Mouse (Mus musculus) cerebellum, postnatal 4 days (tissue): ENCODE measurements at regions not wholly inside any gene's neighbourhood (a gene's known extent, or its start where the extent isn't known, plus 50 kb on each side); places are given as distances from the start of the nearest gene placed in this dataset.
A peak's percentile ranks its signal among the peaks of the same experiment; 100 is the strongest.

ENCODE experiments used
- DNase-seq, 2 experiments: peaks; one replicate each; pipeline ENCODE4 v3.0.0; 2022; ENCODE audit warnings: low spot score in 2 of 2, mixed read lengths in 1 of 2

GRCm38 (mm10) chr7:113113266-113113893 is 93.9 kb upstream of the Arntl start:
- DNase-seq = no peak

- DNase-seq = no peak
Measured at GRCm38 (mm10) chr7:113117599-113117998, 89.7 kb upstream of the Arntl start.

- DNase-seq = no peak
Measured at GRCm38 (mm10) chr7:113121911-113122319, 85.3 kb upstream of the Arntl start.

GRCm38 (mm10) chr7:113126010-113126409 is 81.3 kb upstream of the Arntl start:
- no peak for DNase-seq

- DNase-seq = no peak
Measured at GRCm38 (mm10) chr7:113130552-113130951, 76.7 kb upstream of the Arntl start.

- peak; percentile 79 to 85 for DNase-seq
Measured at GRCm38 (mm10) chr7:113131945-113132538, 75.2 kb upstream of the Arntl start.

- no peak for DNase-seq
Measured at GRCm38 (mm10) chr7:113133891-113134290, 73.4 kb upstream of the Arntl start.

- no peak for DNase-seq
Measured at GRCm38 (mm10) chr7:113140011-113140438, 67.2 kb upstream of the Arntl start.

- no peak for DNase-seq
Measured at GRCm38 (mm10) chr7:113141846-113142683, 65.2 kb upstream of the Arntl start.

- DNase-seq = peak; percentile 90 to 91
Measured at GRCm38 (mm10) chr7:113143552-113143951, 63.7 kb upstream of the Arntl start.

- DNase-seq = no peak
Measured at GRCm38 (mm10) chr7:113145046-113145445, 62.2 kb upstream of the Arntl start.

- no peak for DNase-seq
Measured at GRCm38 (mm10) chr7:113146108-113146507, 61.2 kb upstream of the Arntl start.

GRCm38 (mm10) chr7:113146526-113146925 is 60.7 kb upstream of the Arntl start:
- no peak for DNase-seq

- peak in 1 of 2 experiments; percentile 53 for DNase-seq
Measured at GRCm38 (mm10) chr7:113147391-113148332, 59.6 kb upstream of the Arntl start.

GRCm38 (mm10) chr7:113148700-113149099 is 58.6 kb upstream of the Arntl start:
- no peak for DNase-seq

GRCm38 (mm10) chr7:113149966-113150470 is 57.2 kb upstream of the Arntl start:
- no peak for DNase-seq

- DNase-seq = no peak
Measured at GRCm38 (mm10) chr7:113150789-113151188, 56.5 kb upstream of the Arntl start.

- no peak for DNase-seq
Measured at GRCm38 (mm10) chr7:113151499-113151898, 55.8 kb upstream of the Arntl start.

- DNase-seq = no peak
Measured at GRCm38 (mm10) chr7:113153386-113153785, 53.9 kb upstream of the Arntl start.

- no peak for DNase-seq
Measured at GRCm38 (mm10) chr7:113154066-113154465, 53.2 kb upstream of the Arntl start.

- no peak for DNase-seq
Measured at GRCm38 (mm10) chr7:113156366-113156765, 50.9 kb upstream of the Arntl start.
